ENCODE assay signal across 18 mouse cellular contexts in the genomic region with DNA sequence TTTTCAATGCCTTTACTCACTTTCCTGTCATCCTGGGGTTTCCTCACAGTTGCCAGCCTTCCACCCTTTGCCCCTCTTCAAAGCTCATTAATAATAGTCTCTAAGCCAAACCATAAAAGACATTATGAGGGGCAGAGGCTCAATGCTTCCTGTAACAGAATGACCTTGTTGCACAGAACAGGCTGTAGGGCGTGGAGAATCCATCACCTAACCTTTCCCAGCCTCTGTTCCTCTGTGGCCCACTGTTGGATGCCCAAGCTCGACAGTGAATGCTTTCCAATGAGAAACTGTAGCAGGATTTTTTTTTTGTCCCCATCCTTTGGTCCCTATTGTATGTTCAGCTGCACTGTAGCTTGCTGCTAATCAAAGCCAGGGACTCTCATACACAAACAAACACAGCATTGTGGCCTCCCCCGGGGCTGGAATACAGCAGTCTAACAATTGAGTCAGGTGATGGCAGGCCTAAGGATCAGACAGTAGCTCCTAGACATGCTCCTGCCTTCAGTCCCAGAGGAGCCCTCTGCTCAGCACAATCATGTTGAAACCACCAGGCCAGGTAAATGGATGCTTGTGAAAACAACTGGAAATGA. TPM values are rescaled to one million over a fixed set of nuclear protein-coding genes. Genes with fewer than 3 reads are reported as not detected.
DNase-seq lines count a peak whose midpoint lies in the region; ATAC-seq and TF ChIP-seq lines count a peak whose summit lies in the region.
"Had no signal": no experiment of that assay in that cellular context is flagged by ENCODE, and none has a peak within 500 bp of the region (broad histone marks: within the 10 kb centered on the region; RNA-seq: fewer than 3 reads in every experiment).

No protein-coding gene starts in this region.

- H3K4me3 ChIP-seq in forebrain, postnatal 0 days (ENCODE audit: low read depth, low read length) = no peak overlapping the region
- no peak overlapping the region for H3K4me3 ChIP-seq in midbrain, embryonic 15.5 days
- H3K4me3 ChIP-seq: lung, embryonic 15.5 days; megakaryocyte, embryonic 14.5 days had no signal

- H3K27ac ChIP-seq in forebrain, postnatal 0 days (ENCODE audit: low read depth, low read length) = peak overlapping the region; percentile 48
- H3K27ac ChIP-seq in midbrain, embryonic 15.5 days = peak overlapping the region; percentile 72
- H3K27ac ChIP-seq: lung, embryonic 15.5 days; stomach, postnatal 0 days had no signal

- H3K9me3 ChIP-seq in forebrain, postnatal 0 days (ENCODE audit: low read length) = no peaks in the 10 kb centered on the region
- no peaks in the 10 kb centered on the region for H3K9me3 ChIP-seq in midbrain, embryonic 15.5 days
- H3K9me3 ChIP-seq: lung, embryonic 15.5 days; megakaryocyte, embryonic 14.5 days had no signal

- DNase-seq in frontal cortex, adult 2 months (ENCODE audit: extremely low spot score in 1 of 2, low spot score in 1 of 2) = no peak
- peak; percentile 87 for DNase-seq in brain, adult 2 months (ENCODE audit: low read depth, low spot score)
- no peak for DNase-seq in forebrain, postnatal 0 days
- no peak for DNase-seq in thymus, postnatal 25 days
- no peak for DNase-seq in heart, postnatal 4 days
- no peak for DNase-seq in embryo, embryonic 10 days (ENCODE audit: low spot score)
- DNase-seq: adrenal gland, adult 2 months; B cell, adult 2 months; cerebellum, adult 9-11 months; kidney, postnatal 14 days; liver; thymus, postnatal 36 days had no signal

- peak; percentile 51 for ATAC-seq in frontal cortex, adult (ENCODE audit: low TSS enrichment)
- ATAC-seq in forebrain, postnatal 0 days = peak; percentile 53; the same call in 1 of the 2 replicates
- peak; percentile 71 for ATAC-seq in midbrain, embryonic 15.5 days (replicated peaks)

- no peaks in the 10 kb centered on the region for H3K27me3 ChIP-seq in forebrain, postnatal 0 days (ENCODE audit: insufficient read depth, low read length)
- no peaks in the 10 kb centered on the region for H3K27me3 ChIP-seq in midbrain, embryonic 15.5 days (replicated peaks)
- H3K27me3 ChIP-seq: lung, embryonic 15.5 days; megakaryocyte, embryonic 14.5 days had no signal

- H3K36me3 ChIP-seq in forebrain, postnatal 0 days (ENCODE audit: insufficient read depth) = 0 out of 2 replicates have a peak, but pooled peaks cover 3% of the 10 kb centered on the region
- H3K36me3 ChIP-seq in midbrain, embryonic 15.5 days (replicated peaks) = no peaks in the 10 kb centered on the region
- H3K36me3 ChIP-seq: lung, embryonic 15.5 days had no signal

- H3K4me1 ChIP-seq in forebrain, postnatal 0 days (ENCODE audit: insufficient read depth) = peaks cover 7% of the 10 kb centered on the region; the same call in 1 of the 2 replicates
- H3K4me1 ChIP-seq in midbrain, embryonic 15.5 days = peaks cover 14% of the 10 kb centered on the region
- H3K4me1 ChIP-seq: lung, embryonic 15.5 days; megakaryocyte, embryonic 14.5 days had no signal

- H3K9ac ChIP-seq in forebrain, postnatal 0 days = no peak overlapping the region
- no peak overlapping the region for H3K9ac ChIP-seq in midbrain, embryonic 15.5 days
- H3K9ac ChIP-seq: lung, embryonic 15.5 days had no signal

- no peak for TF ChIP-seq CTCF in forebrain, postnatal 0 days (IDR thresholded peaks at IDR 0.05; ENCODE audit: low read depth)

- no peak overlapping the region for H3K4me2 ChIP-seq in forebrain, postnatal 0 days (ENCODE audit: low read depth)
- H3K4me2 ChIP-seq in midbrain, embryonic 15.5 days = no peak overlapping the region
- H3K4me2 ChIP-seq: lung, embryonic 15.5 days had no signal

- 16% methylated on average over 3 of the region's 3 CpGs for WGBS in forebrain, postnatal 0 days
- WGBS in midbrain, embryonic 15.5 days = 26% methylated on average over 3 of the region's 3 CpGs

RNA-seq across cellular contexts. Expression of a gene that starts 12.9 kb away (rescaled TPM):
- 663 and 802 TPM in 2 replicates for polyA plus RNA-seq in frontal cortex, adult 2 months (2012; rRNA removed)
- 598 and 696 TPM in 2 replicates for total RNA-seq in forebrain, postnatal 0 days (2014; rRNA removed)
- polyA plus RNA-seq in forebrain, postnatal 0 days (2015; fragmentation: Nextera tagmentation; extraction: Ambion mirVana) = 916 and 1,048 TPM in 2 replicates
- 580 and 678 TPM in 2 replicates for polyA plus RNA-seq in midbrain, embryonic 15.5 days (2015; fragmentation: Nextera tagmentation; extraction: Ambion mirVana)
- 100 to 1,000 TPM; 104 to 106 TPM for total RNA-seq in heart, postnatal 4 days (2021)
- total RNA-seq: neutrophil, adult 5-6 weeks had no signal
